Mouse (Mus musculus): ENCODE results near the gene Opa3.

- TF ChIP-seq CTCF (IDR thresholded peaks at IDR 0.05; ENCODE audit: low read depth) (no peak), EP300 (IDR thresholded peaks at IDR 0.05; ENCODE audit: low read depth) (no peak)
These were observed 76.6 kb downstream of the Opa3 start for GRCm38 (mm10) chr7:19304501-19305412.

All from liver, embryonic 14.5 days (tissue).